Mouse (Mus musculus) testis, adult 2 months (tissue): Measurements from ENCODE around the gene Bach2. TPM values are rescaled to one million over a fixed set of nuclear protein-coding genes. Genes with fewer than 3 reads are reported as not detected.

Experiments used
- H3K27ac ChIP-seq: fragments of 200-500 bp; 2 replicates; pipeline ENCODE4 v1.5.1; 2012; ENCODE audit warnings: low read depth, low read length; ENCODE audit not compliant: control insufficient read depth, insufficient read depth
- H3K27me3 ChIP-seq: fragments of 200-500 bp; 2 replicates; pipeline ENCODE4 v1.6.1; 2012; ENCODE audit warnings: mild to moderate bottlenecking, low read length, moderate library complexity; ENCODE audit not compliant: control insufficient read depth, insufficient read depth
- H3K36me3 ChIP-seq: fragments of 200-500 bp; 2 replicates; pipeline ENCODE4 v1.6.1; 2012; ENCODE audit warnings: mild to moderate bottlenecking, low read length; ENCODE audit not compliant: control insufficient read depth, insufficient read depth
- H3K4me1 ChIP-seq: fragments of 200-500 bp; 2 replicates; pipeline ENCODE4 v1.6.1; 2012; ENCODE audit warnings: low read length; ENCODE audit not compliant: control insufficient read depth, insufficient read depth
- H3K4me3 ChIP-seq: fragments of 200-500 bp; 2 replicates; pipeline ENCODE4 v1.5.1; 2012; ENCODE audit warnings: low read depth, mild to moderate bottlenecking, low read length, moderate library complexity, mixed read lengths; ENCODE audit not compliant: control insufficient read depth
- CTCF ChIP-seq: fragments of 200-500 bp; IDR thresholded peaks from 2 replicates; pipeline ENCODE4 v1.5.1; 2012; ENCODE audit warnings: low read depth, mild to moderate bottlenecking, inconsistent platforms, low read length, moderate library complexity; ENCODE audit not compliant: control insufficient read depth, insufficient read depth, insufficient replicate concordance
- POLR2A ChIP-seq: fragments of 200-500 bp; IDR thresholded peaks from 2 replicates; pipeline ENCODE4 v1.6.1; 2012; ENCODE audit warnings: low read depth, mild to moderate bottlenecking, inconsistent platforms, low read length, moderate library complexity; ENCODE audit not compliant: control insufficient read depth
- polyA plus RNA-seq: library from polyadenylated mRNA; depleted of rRNA; stranded (reverse); fragments of >200 nt; gene quantifications from 2 replicates; pipeline ENCODE4 v1.2.3, GENCODE M21; 2012

The Bach2 gene
- polyA plus RNA-seq, 1 experiment, result 2.3 TPM

DNA sequence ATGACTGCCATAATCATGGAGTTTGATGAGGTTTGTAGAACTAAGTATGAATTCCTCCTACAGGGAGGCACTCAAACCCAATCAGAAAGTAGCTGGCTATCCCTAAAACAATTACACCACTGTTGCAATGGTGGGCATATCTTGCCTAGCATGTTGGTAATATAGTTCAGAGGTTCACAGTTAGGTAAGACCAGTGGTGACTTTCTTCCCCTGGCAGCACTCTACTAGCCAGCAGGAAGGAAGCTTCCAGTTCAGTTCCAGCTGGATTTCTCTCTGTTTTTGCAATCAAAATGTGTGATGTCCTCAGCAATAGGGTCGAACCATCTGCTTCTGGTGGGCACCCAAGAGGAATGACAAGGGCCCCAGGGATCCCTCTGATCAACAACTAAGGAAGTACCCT, 196.0 kb downstream of the Bach2 start:
- no peak for TF ChIP-seq POLR2A
- no peak for TF ChIP-seq CTCF
- Histone ChIP-seq H3K4me1 (no peaks in the 10 kb centered on the region), H3K4me3 (no peak overlapping the region), H3K36me3 (no peaks in the 10 kb centered on the region), H3K27ac (no peak overlapping the region), H3K27me3 (no peaks in the 10 kb centered on the region)

GRCm38 (mm10) chr4:32439974-32440739, 201.6 kb downstream of the Bach2 start:
- Histone ChIP-seq H3K27ac (no peak overlapping the region), H3K27me3 (no peaks in the 10 kb centered on the region), H3K4me3 (no peak overlapping the region), H3K4me1 (no peaks in the 10 kb centered on the region), H3K36me3 (no peaks in the 10 kb centered on the region)
- TF ChIP-seq CTCF (no peak), POLR2A (no peak)

DNA sequence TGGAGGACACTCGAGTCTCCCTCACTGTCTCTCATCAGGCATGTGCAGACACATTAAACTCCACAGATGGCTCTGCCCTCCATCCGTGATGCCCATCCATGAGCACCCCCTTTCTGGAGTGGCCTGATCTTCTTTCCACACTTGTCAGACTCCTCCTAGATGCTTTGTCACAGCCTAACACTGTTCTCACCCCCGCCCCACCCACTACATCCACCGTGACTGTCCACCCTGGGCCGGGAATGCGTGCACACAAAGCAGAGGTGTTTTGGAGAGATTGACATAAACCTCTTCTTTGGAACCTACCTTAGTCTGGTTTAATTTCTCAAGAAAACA, 202.1 kb downstream of the Bach2 start:
- TF ChIP-seq POLR2A (no peak), CTCF (no peak)
- no peaks in the 10 kb centered on the region for H3K27me3 ChIP-seq
- no peaks in the 10 kb centered on the region for H3K4me1 ChIP-seq
- no peaks in the 10 kb centered on the region for H3K36me3 ChIP-seq
- H3K27ac ChIP-seq, result no peak overlapping the region
- no peak overlapping the region for H3K4me3 ChIP-seq

DNA sequence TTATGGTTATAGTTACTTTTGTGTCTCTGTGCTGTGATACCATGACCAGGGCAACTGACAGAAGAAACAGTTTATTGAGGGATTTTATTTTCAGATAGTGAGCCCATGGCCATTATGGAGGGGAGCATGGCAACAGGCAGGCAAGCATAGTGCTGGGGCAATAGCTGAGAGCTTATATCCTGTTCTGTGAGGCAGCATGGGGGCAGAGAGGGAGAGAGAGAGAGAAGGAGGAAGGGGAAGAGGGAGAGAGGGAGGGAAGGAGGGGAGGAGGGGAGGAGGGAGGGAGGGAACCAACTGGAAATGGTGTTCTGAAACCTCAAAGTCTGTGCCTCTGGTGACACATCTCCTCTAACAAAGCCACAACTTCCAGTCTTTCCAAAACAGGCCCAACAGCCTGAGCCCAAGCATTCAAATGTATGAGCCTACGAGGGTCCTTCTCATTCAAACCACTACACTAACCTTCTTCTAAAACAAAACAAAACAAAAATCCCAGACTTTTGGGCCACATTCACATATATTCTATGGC, 206.1 kb downstream of the Bach2 start:
- Histone ChIP-seq H3K27ac (no peak overlapping the region), H3K4me3 (no peak overlapping the region), H3K36me3 (no peaks in the 10 kb centered on the region), H3K27me3 (no peaks in the 10 kb centered on the region), H3K4me1 (no peaks in the 10 kb centered on the region)
- TF ChIP-seq CTCF (no peak), POLR2A (no peak)

- TF ChIP-seq CTCF (no peak), POLR2A (no peak)
- Histone ChIP-seq H3K4me1 (no peaks in the 10 kb centered on the region), H3K27me3 (no peaks in the 10 kb centered on the region), H3K36me3 (no peaks in the 10 kb centered on the region), H3K27ac (no peak overlapping the region), H3K4me3 (no peak overlapping the region)
Measured at GRCm38 (mm10) chr4:32447850-32448249, 209.2 kb downstream of the Bach2 start.

DNA sequence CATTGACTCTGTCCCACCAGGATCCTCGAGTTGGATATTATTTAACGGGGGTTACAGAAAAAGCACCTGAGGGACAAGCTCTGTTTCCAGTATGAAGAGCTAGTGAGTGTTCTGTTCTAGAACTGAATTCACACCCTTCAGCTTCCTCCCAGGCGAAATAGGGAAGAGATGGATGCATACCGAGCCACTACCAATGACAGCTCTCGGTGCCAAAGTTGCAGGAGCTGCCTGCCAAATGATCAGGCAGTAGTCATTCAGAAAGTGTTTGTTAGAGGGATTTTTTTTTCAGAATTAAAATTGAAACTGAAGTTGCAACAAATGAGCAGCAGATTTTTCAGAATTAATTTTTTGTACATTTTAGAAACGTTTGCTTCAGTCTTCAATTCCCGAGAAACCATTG, 223.4 kb downstream of the Bach2 start:
- no peaks in the 10 kb centered on the region for H3K4me1 ChIP-seq

DNA sequence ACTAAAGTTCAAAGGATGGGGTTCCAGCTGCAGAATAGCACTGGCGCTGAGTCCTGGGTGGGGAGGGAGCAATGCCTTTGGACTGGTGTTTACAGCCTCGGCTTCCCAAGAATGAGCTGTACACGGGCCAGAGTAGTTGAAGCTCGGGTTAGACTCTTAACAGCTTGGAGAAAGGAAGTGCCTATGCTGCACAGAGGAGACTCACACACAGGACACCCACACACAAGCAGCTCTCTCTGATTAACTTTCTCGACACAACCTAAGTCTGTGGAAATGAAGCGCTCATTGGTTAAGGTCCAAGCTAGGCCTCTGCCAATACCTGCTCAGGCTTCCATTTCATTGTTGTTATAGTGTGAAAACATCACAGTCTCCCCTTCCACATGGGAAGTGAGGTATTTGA, 224.5 kb downstream of the Bach2 start:
- H3K36me3 ChIP-seq, result no peaks in the 10 kb centered on the region
- no peaks in the 10 kb centered on the region for H3K4me1 ChIP-seq
- no peaks in the 10 kb centered on the region for H3K27me3 ChIP-seq
- H3K27ac ChIP-seq, result no peak overlapping the region
- H3K4me3 ChIP-seq, result no peak overlapping the region
- TF ChIP-seq CTCF (no peak), POLR2A (no peak)

More for the DNA sequence above, 223.4 kb downstream of the Bach2 start:
- Histone ChIP-seq H3K36me3 (no peaks in the 10 kb centered on the region), H3K4me3 (no peak overlapping the region), H3K27ac (no peak overlapping the region), H3K27me3 (no peaks in the 10 kb centered on the region)
- no peak for TF ChIP-seq CTCF
- TF ChIP-seq POLR2A, result no peak
